Mouse (Mus musculus) MEL (cell line): ENCODE data around the gene Gm20715. TPM values are rescaled to one million over a fixed set of nuclear protein-coding genes. Genes with fewer than 3 reads are reported as not detected.
"Not testable (repeated sequence)": the region's sequence is repeated elsewhere in the genome, so short reads cannot be mapped to it uniquely, and the experiment has no call there.

ENCODE experiments used
- DNase-seq: peaks from one replicate; pipeline ENCODE4 v3.0.0; 2011; ENCODE audit warnings: low read depth, low spot score
- H3K27ac ChIP-seq: 2 replicates; pipeline ENCODE4 v1.5.1; 2012; ENCODE audit warnings: low read depth, mild to moderate bottlenecking, control low read depth, low read length, moderate library complexity; ENCODE audit not compliant: control insufficient read depth
- H3K27me3 ChIP-seq, 2 experiments: fragments of 150-350 bp in 1 of 2; sonication (generic) in 1 of 2; 2 replicates each; pipeline ENCODE4 v1.6.1; 2012; ENCODE audit warnings: low read length in 2 of 2, mild to moderate bottlenecking in 2 of 2, improper control_type of control experiment in 1 of 2, moderate library complexity in 1 of 2; ENCODE audit not compliant: insufficient read depth in 2 of 2, control insufficient read depth in 1 of 2
- H3K36me3 ChIP-seq, 2 experiments: 2 replicates each; pipeline ENCODE4 v1.6.1; 2012 to 2014; ENCODE audit warnings: low read length in 2 of 2, improper control_type of control experiment in 1 of 2, inconsistent platforms in 1 of 2, mild to moderate bottlenecking in 1 of 2; ENCODE audit not compliant: insufficient read depth in 2 of 2, control insufficient read depth in 1 of 2
- H3K4me1 ChIP-seq, 2 experiments: fragments of 150-350 bp in 1 of 2; sonication (generic) in 1 of 2; 2 replicates each; pipeline ENCODE4 v1.6.1; 2012; ENCODE audit warnings: low read length in 2 of 2, improper control_type of control experiment in 1 of 2, mild to moderate bottlenecking in 1 of 2; ENCODE audit not compliant: insufficient read depth in 2 of 2, control insufficient read depth in 1 of 2
- H3K4me3 ChIP-seq, 2 experiments: fragments of 150-350 bp in 1 of 2; sonication (generic) in 1 of 2; 2 replicates each; pipeline ENCODE4 v1.5.1; 2012; ENCODE audit warnings: low read depth in 2 of 2, low read length in 2 of 2, mild to moderate bottlenecking in 2 of 2, moderate library complexity in 2 of 2, control low read depth in 1 of 2, improper control_type of control experiment in 1 of 2; ENCODE audit not compliant: control insufficient read depth in 1 of 2, insufficient read depth in 1 of 2
- H3K79me2 ChIP-seq: 2 replicates; pipeline ENCODE4 v1.6.1; 2012; ENCODE audit warnings: mild to moderate bottlenecking, low read length, moderate library complexity; ENCODE audit not compliant: control insufficient read depth, poor library complexity, insufficient read depth
- H3K9ac ChIP-seq: 2 replicates; pipeline ENCODE4 v1.6.1; 2012; ENCODE audit warnings: low read depth, mild to moderate bottlenecking, control low read depth, low read length, moderate library complexity; ENCODE audit not compliant: control insufficient read depth, poor library complexity, severe bottlenecking
- H3K9me3 ChIP-seq: fragments of 150-350 bp; sonication (generic); replicated peaks from 2 replicates; pipeline ENCODE4 v1.6.1; 2012; ENCODE audit warnings: mild to moderate bottlenecking, low read length, improper control_type of control experiment, moderate library complexity; ENCODE audit not compliant: insufficient read depth
- CHD1 ChIP-seq: IDR thresholded peaks from 2 replicates; pipeline ENCODE4 v1.6.1; 2012; ENCODE audit warnings: low read depth, mild to moderate bottlenecking, inconsistent platforms, low read length, improper control_type of control experiment
- CHD2 ChIP-seq: IDR thresholded peaks from 2 replicates; pipeline ENCODE4 v1.6.1; 2011; ENCODE audit warnings: low read length, improper control_type of control experiment
- CTCF ChIP-seq, 3 experiments: IDR thresholded peaks in 2 of 3; conservative IDR thresholded peaks in 1 of 3; 2 replicates each; pipeline ENCODE4 v1.5.1; 2011 to 2012; ENCODE audit warnings: low read length in 3 of 3, low read depth in 2 of 3, mild to moderate bottlenecking in 2 of 3, improper control_type of control experiment in 1 of 3, inconsistent platforms in 1 of 3, mixed read lengths in 1 of 3, moderate library complexity in 1 of 3; ENCODE audit not compliant: control insufficient read depth in 1 of 3, insufficient read depth in 1 of 3, poor library complexity in 1 of 3, severe bottlenecking in 1 of 3
- EP300 ChIP-seq, 2 experiments: IDR thresholded peaks; 2 replicates each; pipeline ENCODE4 v1.6.1; 2011; ENCODE audit warnings: improper control_type of control experiment in 2 of 2, low read length in 2 of 2, low read depth in 1 of 2, mild to moderate bottlenecking in 1 of 2
- ETS1 ChIP-seq: IDR thresholded peaks from 2 replicates; pipeline ENCODE4 v1.6.1; 2012; ENCODE audit warnings: low read depth, mild to moderate bottlenecking, inconsistent platforms, low read length, improper control_type of control experiment, moderate library complexity
- HCFC1 ChIP-seq: IDR thresholded peaks from 2 replicates; pipeline ENCODE4 v1.6.1; 2012; ENCODE audit warnings: low read depth, mild to moderate bottlenecking, inconsistent platforms, low read length, improper control_type of control experiment, moderate library complexity
- MAFK ChIP-seq: IDR thresholded peaks from 2 replicates; pipeline ENCODE4 v1.6.1; 2011; ENCODE audit warnings: low read depth, mild to moderate bottlenecking, low read length, improper control_type of control experiment, borderline replicate concordance
- MYC ChIP-seq: IDR thresholded peaks from 2 replicates; pipeline ENCODE4 v1.6.1; 2011; ENCODE audit warnings: low read depth, mild to moderate bottlenecking, low read length, improper control_type of control experiment, moderate library complexity
- POLR2A ChIP-seq, 2 experiments: IDR thresholded peaks; 2 replicates each; pipeline ENCODE4 v1.6.1; 2011 to 2012; ENCODE audit warnings: low read length in 2 of 2, mild to moderate bottlenecking in 2 of 2, control low read depth in 1 of 2, improper control_type of control experiment in 1 of 2, low read depth in 1 of 2, moderate library complexity in 1 of 2; ENCODE audit not compliant: control insufficient read depth in 1 of 2, insufficient read depth in 1 of 2, poor library complexity in 1 of 2
- POLR2AphosphoS2 ChIP-seq: IDR thresholded peaks from 2 replicates; pipeline ENCODE4 v1.6.1; 2011; ENCODE audit warnings: low read length, improper control_type of control experiment
- RCOR1 ChIP-seq: IDR thresholded peaks from 2 replicates; pipeline ENCODE4 v1.6.1; 2012; ENCODE audit warnings: low read depth, mild to moderate bottlenecking, inconsistent platforms, low read length, improper control_type of control experiment
- SMC3 ChIP-seq: IDR thresholded peaks from 2 replicates; pipeline ENCODE4 v1.6.1; 2011; ENCODE audit warnings: low read depth, low read length, improper control_type of control experiment
- TBP ChIP-seq: IDR thresholded peaks from 2 replicates; pipeline ENCODE4 v1.8.0; 2011; ENCODE audit warnings: low read depth, low read length, improper control_type of control experiment
- TCF12 ChIP-seq: IDR thresholded peaks from 2 replicates; pipeline ENCODE4 v1.6.1; 2014; ENCODE audit warnings: low read depth, mild to moderate bottlenecking, inconsistent platforms, low read length, improper control_type of control experiment, moderate library complexity
- USF1 ChIP-seq: IDR thresholded peaks from 2 replicates; pipeline ENCODE4 v1.6.1; 2014; ENCODE audit warnings: low read depth, mild to moderate bottlenecking, inconsistent platforms, low read length, improper control_type of control experiment, moderate library complexity
- USF2 ChIP-seq, 2 experiments: IDR thresholded peaks; 2 replicates each; pipeline ENCODE4 v1.6.1; 2011 to 2012; ENCODE audit warnings: improper control_type of control experiment in 2 of 2, low read length in 2 of 2, borderline replicate concordance in 1 of 2, inconsistent platforms in 1 of 2, low read depth in 1 of 2, mild to moderate bottlenecking in 1 of 2; ENCODE audit not compliant: insufficient read depth in 1 of 2
- ZKSCAN1 ChIP-seq: IDR thresholded peaks from 2 replicates; pipeline ENCODE4 v1.6.1; 2012; ENCODE audit warnings: low read depth, mild to moderate bottlenecking, inconsistent platforms, low read length, improper control_type of control experiment, moderate library complexity
- polyA plus RNA-seq, 2 experiments: library from polyadenylated mRNA; stranded (reverse) in 1 of 2; unstranded in 1 of 2; fragments of >175 nt in 1 of 2; fragments of >200 nt in 1 of 2; gene quantifications; 2 replicates each; pipeline versions ENCODE4 v1.2.1 to v1.2.4; 2012; ENCODE audit warnings: low replicate concordance in 2 of 2, low read depth in 1 of 2; ENCODE audit not compliant: insufficient read length in 2 of 2, insufficient read depth in 1 of 2, missing spikeins in 1 of 2
- total RNA-seq: library from RNA; depleted of rRNA; stranded (reverse); fragments of 300-350 nt; gene quantifications from 2 replicates; pipeline ENCODE4 v1.2.3, GENCODE M21; 2012

The Gm20715 gene
- total and polyA plus RNA-seq, 3 experiments, result not detected

DNA sequence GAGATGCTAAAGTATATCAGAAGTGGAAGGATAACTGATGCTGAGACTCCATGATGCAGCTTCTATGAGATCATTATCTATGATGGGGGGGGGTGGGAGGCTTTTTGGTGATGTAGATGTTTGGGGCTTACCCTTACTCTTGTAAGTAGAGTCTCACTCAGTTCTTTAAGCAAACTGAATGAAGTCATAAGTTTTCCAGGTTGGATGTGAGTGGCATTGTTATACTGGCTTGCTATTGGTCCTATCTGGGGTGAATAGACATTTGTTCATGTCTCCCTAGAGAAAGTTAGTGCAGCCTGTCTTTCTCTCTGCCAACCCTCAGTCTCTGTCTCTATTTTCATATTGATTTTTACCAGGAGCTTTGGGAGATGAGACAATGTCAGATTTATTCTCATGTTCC is 45.8 kb downstream of the Gm20715 start, which contains the start of gene Olfr1336:
Olfr1336 (plus strand) TSS at position 301 of the 400 bp plus-strand sequence.
- no peaks in the 10 kb centered on the region for H3K9me3 ChIP-seq
- H3K36me3 ChIP-seq, result no peaks in the 10 kb centered on the region
- H3K79me2 ChIP-seq, result no peaks in the 10 kb centered on the region
- H3K9ac ChIP-seq, result no peak within 1 kb of the TSS
- H3K27ac ChIP-seq, result no peak within 1 kb of the TSS
- TF ChIP-seq TCF12 (no peak), CHD1 (no peak), USF1 (no peak), RCOR1 (no peak)
- H3K4me1 ChIP-seq, result no peaks in the 10 kb centered on the region
- DNase-seq, result no peak
- H3K27me3 ChIP-seq, result no peaks in the 10 kb centered on the region
- no peak within 1 kb of the TSS for H3K4me3 ChIP-seq

DNA sequence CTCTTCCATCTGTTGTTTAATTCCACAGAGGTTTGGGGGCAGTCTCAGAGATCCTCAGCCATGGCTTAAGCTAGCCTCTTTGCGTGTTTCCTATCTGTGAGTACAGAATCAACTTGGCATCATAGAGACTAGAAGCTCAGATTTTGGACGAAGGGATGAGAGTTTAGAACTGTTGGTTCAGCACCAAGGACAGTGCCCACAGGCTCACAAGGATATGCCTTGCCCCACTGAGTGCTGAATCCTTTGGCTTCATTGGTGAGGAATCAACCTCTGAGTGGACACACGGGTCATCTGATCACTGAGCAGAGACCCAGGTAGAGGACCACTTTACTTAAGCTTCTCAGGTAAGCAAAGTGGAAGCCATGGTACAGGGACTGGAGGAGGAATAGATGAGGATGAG is 46.3 kb downstream of the Gm20715 start:
- H3K9me3 ChIP-seq, result no peaks in the 10 kb centered on the region
- H3K4me1 ChIP-seq, result no peaks in the 10 kb centered on the region
- H3K4me3 ChIP-seq, result no peak overlapping the region
- DNase-seq, result peak; percentile 46
- H3K9ac ChIP-seq, result no peak overlapping the region
- H3K27ac ChIP-seq, result no peak overlapping the region
- no peaks in the 10 kb centered on the region for H3K36me3 ChIP-seq
- H3K79me2 ChIP-seq, result no peaks in the 10 kb centered on the region
- no peaks in the 10 kb centered on the region for H3K27me3 ChIP-seq
- TF ChIP-seq POLR2AphosphoS2 (no peak), CTCF (IDR thresholded peaks at IDR 0.05 in 2 of 3, conservative IDR thresholded peaks at IDR 0.05 in 1 of 3; ENCODE audit: control insufficient read depth in 1 of 3, insufficient read depth in 1 of 3, low read depth in 2 of 3, low read length in 3 of 3, poor library complexity in 1 of 3, severe bottlenecking in 1 of 3) (no peak), MAFK (no peak), EP300 (IDR thresholded peaks at IDR 0.05; ENCODE audit: low read depth in 1 of 2, low read length in 2 of 2) (no peak), ETS1 (no peak)
- TF ChIP-seq, all 39 proteins: peak for 0

DNA sequence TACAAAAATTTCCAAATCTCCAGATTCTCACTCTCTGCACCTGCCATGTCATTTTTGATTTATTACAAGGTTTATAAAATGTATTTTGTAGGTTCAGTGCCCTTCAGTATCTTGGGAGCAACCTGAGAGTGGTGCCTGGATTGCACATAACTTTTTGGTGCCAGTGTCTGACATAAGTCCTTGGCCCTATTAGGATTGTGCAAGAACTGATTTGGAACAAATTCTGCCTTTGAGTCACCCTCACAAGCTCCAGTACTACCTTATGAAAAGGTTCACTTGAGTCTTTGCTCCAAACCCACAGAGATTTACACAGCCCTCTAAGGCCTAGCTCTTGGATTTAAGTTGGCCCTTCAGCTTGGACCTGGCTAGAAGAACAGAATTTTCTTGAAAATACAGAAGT is 56.9 kb downstream of the Gm20715 start, which contains the start of gene Olfr1346:
Olfr1346 (plus strand) TSS at position 151 of the 400 bp plus-strand sequence.
- no peak within 1 kb of the TSS for H3K9ac ChIP-seq
- no peaks in the 10 kb centered on the region for H3K9me3 ChIP-seq
- no peaks in the 10 kb centered on the region for H3K27me3 ChIP-seq
- no peak within 1 kb of the TSS for H3K4me3 ChIP-seq
- TF ChIP-seq SMC3 (no peak), CHD2 (no peak), ZKSCAN1 (no peak), MYC (no peak), USF2 (IDR thresholded peaks at IDR 0.05; ENCODE audit: borderline replicate concordance in 1 of 2, insufficient read depth in 1 of 2, low read depth in 1 of 2, low read length in 2 of 2) (no peak), POLR2A (IDR thresholded peaks at IDR 0.05; ENCODE audit: control insufficient read depth in 1 of 2, insufficient read depth in 1 of 2, low read depth in 1 of 2, low read length in 2 of 2, poor library complexity in 1 of 2) (no peak), TBP (no peak), CHD1 (no peak), USF1 (no peak), HCFC1 (no peak)
- TF ChIP-seq, all 39 proteins: peak for 0
- Histone ChIP-seq H3K36me3 (no peaks in the 10 kb centered on the region), H3K79me2 (no peaks in the 10 kb centered on the region), H3K4me1 (no peaks in the 10 kb centered on the region), H3K27ac (no peak within 1 kb of the TSS)
- DNase-seq, result no peak

DNA sequence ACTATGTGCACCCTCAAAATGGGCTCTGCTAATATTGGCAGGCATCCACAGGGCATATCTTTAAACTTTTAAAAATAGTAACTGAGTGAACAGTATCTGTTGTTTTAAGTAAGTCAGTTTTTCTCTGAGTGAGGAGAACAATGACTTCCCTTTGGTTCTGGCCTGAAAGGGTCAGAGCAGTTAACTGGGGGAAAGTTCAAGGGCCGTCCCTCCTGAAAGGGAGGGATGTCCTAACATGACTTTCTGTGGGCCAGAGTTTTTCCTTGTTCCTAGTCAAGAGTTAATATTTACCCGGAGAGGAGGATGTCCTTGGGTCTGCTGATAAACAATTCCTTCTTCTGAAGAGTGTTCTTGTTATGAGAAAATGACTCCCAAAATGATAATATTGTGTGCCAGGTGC is 67.6 kb downstream of the Gm20715 start:
- H3K79me2 ChIP-seq, H3K9me3 ChIP-seq, H3K27ac ChIP-seq, H3K36me3 ChIP-seq, H3K9ac ChIP-seq, DNase-seq, H3K27me3 ChIP-seq, H3K4me1 ChIP-seq, H3K4me3 ChIP-seq: not testable (repeated sequence)
